Mouse (Mus musculus) bone marrow, adult 2 months (tissue): ENCODE results near the gene Olfr12. TPM values are rescaled to one million over a fixed set of nuclear protein-coding genes. Genes with fewer than 3 reads are reported as not detected.

Source experiments
- H3K27ac ChIP-seq: fragments of 200-500 bp; 2 replicates; pipeline ENCODE4 v1.5.1; 2012; ENCODE audit warnings: low read depth, mild to moderate bottlenecking, control low read depth, inconsistent platforms, low read length; ENCODE audit not compliant: control insufficient read depth, poor library complexity, insufficient read depth
- H3K4me1 ChIP-seq: fragments of 200-500 bp; 2 replicates; pipeline ENCODE4 v1.6.1; 2011; ENCODE audit warnings: low read length; ENCODE audit not compliant: control insufficient read depth, insufficient read depth
- H3K4me3 ChIP-seq: fragments of 200-500 bp; replicated peaks from 2 replicates; pipeline ENCODE3; 2011; ENCODE audit warnings: mild to moderate bottlenecking, low read depth, low read length, control low read depth; ENCODE audit not compliant: control insufficient read depth
- CTCF ChIP-seq: fragments of 200-500 bp; IDR thresholded peaks from 2 replicates; pipeline ENCODE4 v1.5.1; 2011; ENCODE audit warnings: low read length, control low read depth; ENCODE audit not compliant: control insufficient read depth, insufficient read depth
- POLR2A ChIP-seq: fragments of 200-500 bp; IDR thresholded peaks from 2 replicates; pipeline ENCODE4 v1.6.1; 2011; ENCODE audit warnings: low read depth, mild to moderate bottlenecking, control low read depth, low read length, borderline replicate concordance; ENCODE audit not compliant: control insufficient read depth
- WGBS: fragments of 180-500 bp; shearing (Covaris S2); methylation state at CpG from one replicate; pipeline ENCODE4 v1.1.7; 2018; 5-methylcytosine and 5-hydroxymethylcytosine counted together
- polyA plus RNA-seq: library from polyadenylated mRNA; stranded (reverse); fragments of >200 nt; gene quantifications from 2 replicates; pipeline ENCODE4 v1.2.4, GENCODE M21; 2011; ENCODE audit warnings: low replicate concordance; ENCODE audit not compliant: missing spikeins, insufficient read depth, insufficient read length

The Olfr12 gene
- polyA plus RNA-seq, 1 experiment = not detected

- WGBS = 51% methylated on average over 2 of the region's 2 CpGs
Observed at GRCm38 (mm10) chr1:92646111-92646510, 28.5 kb downstream of the Olfr12 start.

DNA sequence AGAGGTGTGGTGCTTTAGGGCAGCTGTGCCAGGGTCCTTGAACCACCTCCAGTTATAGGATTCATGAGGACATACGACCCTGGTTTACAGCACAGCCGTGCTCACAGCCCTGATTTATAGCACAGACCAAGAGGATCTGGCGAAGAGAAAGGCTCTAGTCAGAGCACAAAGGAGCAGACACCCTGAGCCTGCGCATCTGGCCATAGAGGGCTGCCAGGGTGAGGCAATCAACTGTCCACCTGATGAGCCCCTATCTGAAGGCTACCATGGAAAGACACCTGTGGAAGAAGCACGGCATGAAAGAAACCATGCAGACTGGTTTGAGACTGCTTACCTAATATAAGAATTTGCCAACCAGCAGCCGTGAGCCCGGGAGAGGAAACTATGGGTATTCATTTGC, 29.0 kb downstream of the Olfr12 start:
- Histone ChIP-seq H3K27ac (no peak overlapping the region), H3K4me3 (no peak overlapping the region), H3K4me1 (peaks cover 3% of the 10 kb centered on the region; the same call in 1 of the 2 replicates)
- WGBS = 62% methylated on average over 7 of the region's 7 CpGs
- TF ChIP-seq POLR2A = no peak
- no peak for TF ChIP-seq CTCF

More at GRCm38 (mm10) chr1:92646111-92646510, 28.5 kb downstream of the Olfr12 start:
- Histone ChIP-seq H3K4me3 (no peak overlapping the region), H3K27ac (no peak overlapping the region), H3K4me1 (peaks cover 3% of the 10 kb centered on the region; the same call in 1 of the 2 replicates)
- no peak for TF ChIP-seq POLR2A
- no peak for TF ChIP-seq CTCF

DNA sequence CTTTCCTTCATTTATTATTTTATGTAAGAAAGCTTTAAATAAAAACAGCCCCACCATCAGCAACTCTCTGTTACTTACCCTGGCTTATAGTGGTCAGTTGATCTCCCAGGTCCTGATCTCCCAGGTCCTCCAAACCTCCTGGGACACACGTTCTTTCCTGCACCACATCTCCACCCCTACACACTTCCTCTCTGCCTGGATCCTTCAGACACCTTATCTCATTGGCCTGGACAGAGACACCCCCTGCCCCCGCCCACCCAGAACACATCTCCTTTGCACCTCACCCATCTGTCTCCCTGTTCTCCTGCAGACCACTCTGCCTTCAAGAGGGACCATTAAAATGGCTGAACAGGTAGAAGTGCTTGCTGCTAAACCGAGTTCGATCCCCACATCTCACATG, 29.4 kb downstream of the Olfr12 start:
- 64% methylated on average over 4 of the region's 4 CpGs for WGBS
- Histone ChIP-seq H3K4me1 (peaks cover 3% of the 10 kb centered on the region; the same call in 1 of the 2 replicates), H3K4me3 (no peak overlapping the region), H3K27ac (no peak overlapping the region)
- TF ChIP-seq POLR2A (no peak), CTCF (no peak)

DNA sequence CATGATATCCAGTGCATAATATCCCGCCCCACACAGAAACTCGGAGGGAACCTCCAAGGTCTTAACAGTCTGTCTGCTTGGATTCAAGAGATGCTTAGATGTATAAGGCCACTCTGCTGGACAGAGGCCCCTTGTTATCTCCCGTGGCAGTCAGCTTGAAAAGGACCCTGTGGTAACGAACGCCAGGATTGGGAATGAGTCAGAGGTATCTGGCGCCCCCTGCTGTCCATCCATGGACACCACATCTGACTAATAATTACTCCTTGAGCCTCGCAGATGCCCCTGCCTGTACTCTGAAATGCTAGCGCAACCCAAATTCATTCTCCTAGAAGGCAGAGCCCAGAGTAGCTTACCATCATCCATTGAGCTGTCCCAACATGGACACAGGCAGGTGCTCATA, 30.2 kb downstream of the Olfr12 start:
- no peak for TF ChIP-seq POLR2A
- TF ChIP-seq CTCF = peak; percentile 75

DNA sequence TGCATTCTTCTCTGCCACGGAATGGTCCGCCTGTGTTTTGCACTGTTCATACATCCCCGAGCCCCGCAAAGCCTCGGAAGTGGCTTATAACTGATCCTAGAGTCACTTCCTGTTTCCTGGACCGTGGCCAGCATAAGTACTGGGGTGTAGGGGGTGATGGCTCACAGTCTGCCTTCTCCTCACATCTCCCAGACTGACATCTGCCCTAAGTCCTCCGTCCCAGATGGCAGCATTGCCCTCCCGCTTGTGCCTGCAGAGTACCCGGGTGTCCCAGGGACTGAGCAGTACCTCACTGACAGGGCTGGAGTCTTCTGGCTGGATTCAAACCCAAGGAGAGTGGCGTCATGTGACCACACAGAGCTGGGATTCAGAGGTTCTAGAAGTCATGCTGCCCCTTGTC, 30.6 kb downstream of the Olfr12 start:
- WGBS = 5% methylated on average over 10 of the region's 10 CpGs
- peaks cover 3% of the 10 kb centered on the region; the same call in 1 of the 2 replicates for H3K4me1 ChIP-seq
- H3K4me3 ChIP-seq = peak overlapping the region; percentile 4

More for the DNA sequence above, 30.2 kb downstream of the Olfr12 start:
- Histone ChIP-seq H3K27ac (no peak overlapping the region), H3K4me1 (peaks cover 3% of the 10 kb centered on the region; the same call in 1 of the 2 replicates), H3K4me3 (peak overlapping the region; percentile 4)
- WGBS = 13% methylated on average over 8 of the region's 8 CpGs

DNA sequence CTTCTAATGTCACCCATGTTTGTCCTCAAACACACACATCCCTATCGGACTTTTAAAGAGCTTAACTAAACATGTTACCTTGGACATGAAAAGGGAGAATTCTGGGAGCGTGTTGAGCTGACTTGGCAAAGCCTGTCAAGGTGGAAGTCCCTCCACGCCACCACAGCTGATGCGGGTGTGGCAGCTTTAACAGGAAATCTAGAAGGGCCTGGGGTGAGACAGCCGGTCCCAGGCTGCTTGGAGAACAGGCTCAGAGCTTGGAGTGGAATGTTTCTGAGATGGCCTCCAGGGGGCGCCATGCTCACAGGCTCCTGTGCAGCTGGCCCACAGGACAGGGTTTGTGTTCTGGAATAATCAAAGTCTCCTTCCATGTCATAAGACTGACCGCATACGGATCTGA, 31.1 kb downstream of the Olfr12 start, which contains the start of gene Otos:
Gene Otos (minus strand): TSS at position 169 of the 400 bp plus-strand sequence.
- TF ChIP-seq POLR2A (no peak), CTCF (peak; percentile 80)
- no peak within 1 kb of the TSS for H3K27ac ChIP-seq
- peak within 1 kb of the TSS; percentile 4 for H3K4me3 ChIP-seq
- 11% methylated on average over 8 of the region's 8 CpGs for WGBS
- H3K4me1 ChIP-seq = peaks cover 3% of the 10 kb centered on the region; the same call in 1 of the 2 replicates

More for the DNA sequence above, 30.6 kb downstream of the Olfr12 start:
- H3K27ac ChIP-seq = no peak overlapping the region
- TF ChIP-seq POLR2A (no peak; the same call in 1 of the 2 replicates), CTCF (no peak)

DNA sequence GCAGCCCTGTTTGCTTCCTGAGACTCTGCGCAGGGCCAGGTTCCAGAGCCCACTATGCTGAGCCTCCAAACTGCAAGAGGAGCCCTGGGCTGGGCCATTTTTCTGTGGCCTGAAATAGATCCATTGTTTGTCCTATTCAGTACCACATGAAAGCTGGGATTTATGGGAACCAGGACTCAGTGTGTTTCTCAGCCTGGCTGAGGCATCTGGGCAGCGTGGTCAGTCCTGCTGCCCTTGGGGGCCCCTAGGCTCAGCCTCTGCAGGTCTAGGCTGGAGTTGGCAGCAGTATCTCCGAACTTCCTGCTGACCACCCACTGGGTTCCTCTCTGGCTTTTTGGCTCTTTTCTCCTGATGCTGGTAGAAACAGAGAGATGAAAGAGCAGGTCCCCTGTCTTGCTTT, 33.9 kb downstream of the Olfr12 start:
- Histone ChIP-seq H3K4me3 (no peak overlapping the region), H3K4me1 (peaks cover 3% of the 10 kb centered on the region; the same call in 1 of the 2 replicates), H3K27ac (no peak overlapping the region)
- 50% methylated on average over 3 of the region's 3 CpGs for WGBS
- TF ChIP-seq CTCF (no peak), POLR2A (no peak)

DNA sequence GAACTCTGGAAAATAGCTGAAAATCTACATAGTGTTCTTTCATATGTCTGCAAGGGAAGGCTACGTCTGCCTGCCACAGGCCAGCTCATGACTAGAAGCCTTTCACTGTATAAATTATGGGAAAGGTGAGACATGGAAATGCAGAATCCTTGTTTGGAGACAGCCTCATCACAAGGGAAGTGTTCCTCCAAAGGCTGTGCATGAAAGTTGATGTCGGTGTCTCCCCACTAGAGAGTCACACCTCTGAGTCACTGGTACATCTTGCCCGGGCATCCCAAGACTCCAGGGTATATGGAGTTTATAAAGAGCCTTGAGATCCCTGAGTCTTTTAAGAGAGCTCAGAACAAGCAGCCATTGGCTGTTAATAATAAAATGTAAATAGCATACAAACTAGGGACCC, 35.6 kb downstream of the Olfr12 start:
- Histone ChIP-seq H3K4me1 (peaks cover under 1% of the 10 kb centered on the region; the same call in 1 of the 2 replicates), H3K27ac (no peak overlapping the region), H3K4me3 (no peak overlapping the region)
- 80% methylated on average over 3 of the region's 3 CpGs for WGBS
- TF ChIP-seq CTCF = no peak
- no peak for TF ChIP-seq POLR2A
